Mouse (Mus musculus): ENCODE results near the gene Lancl2.

GRCm38 (mm10) chr6:57711726-57712125 lies 9.4 kb downstream of the Lancl2 start:
- no peak for TF ChIP-seq CTCF (conservative IDR thresholded peaks at IDR 0.05; ENCODE audit: insufficient read depth, insufficient read length, low read depth, low read length)
- no peak for TF ChIP-seq POLR2A (IDR thresholded peaks at IDR 0.05; ENCODE audit: low read depth, low read length)

All from kidney, adult 2 months (tissue).